Mouse (Mus musculus) myocyte (in vitro differentiated cells): ENCODE results near the gene Srsf6.

Source experiments
- CEBPB ChIP-seq: IDR thresholded peaks from 2 replicates; pipeline ENCODE4 v1.6.1; 2011; ENCODE audit warnings: mild to moderate bottlenecking, moderate library complexity; ENCODE audit not compliant: poor library complexity, insufficient read depth, severe bottlenecking
- E2F4 ChIP-seq: IDR thresholded peaks from one replicate; pipeline ENCODE4 v1.6.1; 2011; ENCODE audit warnings: mild to moderate bottlenecking, control low read depth, moderate library complexity; ENCODE audit not compliant: insufficient read depth
- MAX ChIP-seq: IDR thresholded peaks from one replicate; pipeline ENCODE4 v1.6.1; 2011; ENCODE audit warnings: low read depth, mild to moderate bottlenecking, control low read depth
- MYOG ChIP-seq, 3 experiments: IDR thresholded peaks; one replicate each; pipeline ENCODE4 v1.6.1; 2011; ENCODE audit warnings: control low read depth in 2 of 3, low read depth in 2 of 3, mild to moderate bottlenecking in 2 of 3; ENCODE audit not compliant: insufficient read length in 2 of 3, control insufficient read depth in 1 of 3, insufficient read depth in 1 of 3
- POLR2A ChIP-seq: IDR thresholded peaks from one replicate; pipeline ENCODE4 v1.6.1; 2011; ENCODE audit warnings: low read depth, mild to moderate bottlenecking, control low read depth, moderate library complexity; ENCODE audit not compliant: insufficient read length
- POLR2AphosphoS2 ChIP-seq: IDR thresholded peaks from one replicate; pipeline ENCODE4 v1.6.1; 2011; ENCODE audit warnings: low read depth, control low read depth; ENCODE audit not compliant: insufficient read length
- SRF ChIP-seq: IDR thresholded peaks from one replicate; pipeline ENCODE4 v1.6.1; 2011; ENCODE audit warnings: low read depth; ENCODE audit not compliant: control insufficient read depth, insufficient read length
- TCF12 ChIP-seq: IDR thresholded peaks from one replicate; pipeline ENCODE4 v1.6.1; 2011; ENCODE audit warnings: mild to moderate bottlenecking, control low read depth; ENCODE audit not compliant: poor library complexity, insufficient read depth, severe bottlenecking
- TCF3 ChIP-seq: IDR thresholded peaks from one replicate; pipeline ENCODE4 v1.6.1; 2011; ENCODE audit warnings: low read depth, control low read depth; ENCODE audit not compliant: insufficient read length
- USF1 ChIP-seq: IDR thresholded peaks from one replicate; pipeline ENCODE4 v1.6.1; 2011; ENCODE audit warnings: low read depth, mild to moderate bottlenecking, control low read depth, moderate library complexity

GRCm38 (mm10) chr2:162889731-162890130 is 41.6 kb upstream of the Srsf6 start:
- TF ChIP-seq MAX (no peak), POLR2A (no peak), E2F4 (no peak), SRF (no peak), MYOG (IDR thresholded peaks at IDR 0.05; ENCODE audit: control insufficient read depth in 1 of 3, insufficient read depth in 1 of 3, insufficient read length in 2 of 3, low read depth in 2 of 3) (no peak), USF1 (no peak), CEBPB (no peak), TCF12 (no peak), POLR2AphosphoS2 (no peak), TCF3 (no peak)
